Mouse (Mus musculus): ENCODE results near the gene Khnyn.

GRCm38 (mm10) chr14:55850885-55851284 is 33.9 kb upstream of the Khnyn start:
- TF ChIP-seq CTCF (IDR thresholded peaks at IDR 0.05; ENCODE audit: low read depth, low read length) (no peak), POLR2A (IDR thresholded peaks at IDR 0.05; ENCODE audit: extremely low read depth, insufficient read depth, low read length) (no peak)

Measured in liver, adult 2 months (tissue).